Mouse (Mus musculus) layer of hippocampus, postnatal 36 days (tissue): ENCODE measurements around the gene Aqp9. TPM values are rescaled to one million over a fixed set of nuclear protein-coding genes. Genes with fewer than 3 reads are reported as not detected.

Experiments used
- DNase-seq, 2 experiments: peaks; one replicate each; pipeline ENCODE4 v3.0.0; 2022
- total RNA-seq, 2 experiments: library from RNA; stranded (reverse); gene quantifications; 2 replicates each; pipeline ENCODE4 v1.2.3; 2021

Aqp9 gene
- total RNA-seq, 2 experiments from 2014 or later: 2.1 to 3.4 TPM

DNA sequence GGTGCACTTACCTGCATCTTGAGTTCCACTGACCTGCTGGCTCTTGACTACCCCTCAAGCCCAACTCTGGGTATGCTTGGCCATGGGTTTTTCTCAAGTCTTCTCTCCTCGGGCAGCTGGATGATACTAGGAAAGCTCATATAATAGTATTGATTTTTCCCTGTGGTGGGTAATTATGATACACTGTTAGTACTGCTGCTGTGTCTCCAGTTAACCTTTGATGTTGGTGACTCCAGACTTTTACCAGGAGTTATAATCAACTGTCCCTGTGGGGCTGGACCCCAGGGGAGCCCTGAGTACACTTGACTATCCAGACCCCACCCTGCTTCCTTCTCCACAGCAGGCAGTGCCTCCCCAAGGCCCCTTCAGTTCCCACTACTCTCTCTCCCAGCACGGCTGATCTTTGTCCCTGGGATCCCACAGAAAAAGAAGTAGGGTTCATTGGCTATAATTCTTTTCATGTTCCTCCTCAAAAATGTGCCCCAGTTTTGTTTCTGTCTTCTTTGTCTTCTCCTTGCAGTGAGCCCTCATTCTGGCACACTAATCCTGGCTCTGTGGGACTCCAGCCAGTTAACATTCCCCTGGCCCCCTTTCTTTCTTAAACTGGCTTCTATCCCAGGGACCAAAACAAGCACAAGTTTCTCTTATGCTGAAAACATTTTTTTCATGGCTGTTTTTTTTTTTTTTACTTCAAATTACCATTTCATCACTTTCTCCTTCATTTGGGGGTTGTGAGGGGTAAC is 838 bp downstream of the Aqp9 start:
- DNase-seq: no peak

GRCm38 (mm10) chr9:71166871-71167465 is 1.5 kb downstream of the Aqp9 start:
- no peak for DNase-seq

GRCm38 (mm10) chr9:71166019-71166705 is 2.3 kb downstream of the Aqp9 start:
- no peak for DNase-seq

- no peak for DNase-seq
Measured at GRCm38 (mm10) chr9:71165510-71165909, 3.0 kb downstream of the Aqp9 start.

DNA sequence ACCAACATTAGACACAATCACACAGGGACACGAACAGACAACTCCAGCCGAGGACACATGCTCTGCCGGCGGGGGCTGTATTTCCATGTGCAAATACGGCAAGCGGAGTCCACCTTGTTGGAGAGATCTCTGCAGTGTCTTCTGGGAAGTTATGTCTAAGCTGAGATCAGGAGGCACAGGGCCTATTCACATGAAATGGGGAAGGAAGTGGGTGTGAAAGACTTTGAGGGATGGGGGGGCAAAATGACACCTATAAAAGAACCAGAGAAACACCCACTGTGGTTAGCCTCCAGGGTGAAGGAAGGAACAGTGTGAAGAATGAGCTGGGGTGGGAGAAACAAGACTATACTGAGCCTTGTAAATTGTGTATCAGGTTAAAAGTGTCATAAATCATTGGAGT is 3.4 kb downstream of the Aqp9 start:
- DNase-seq: no peak

DNA sequence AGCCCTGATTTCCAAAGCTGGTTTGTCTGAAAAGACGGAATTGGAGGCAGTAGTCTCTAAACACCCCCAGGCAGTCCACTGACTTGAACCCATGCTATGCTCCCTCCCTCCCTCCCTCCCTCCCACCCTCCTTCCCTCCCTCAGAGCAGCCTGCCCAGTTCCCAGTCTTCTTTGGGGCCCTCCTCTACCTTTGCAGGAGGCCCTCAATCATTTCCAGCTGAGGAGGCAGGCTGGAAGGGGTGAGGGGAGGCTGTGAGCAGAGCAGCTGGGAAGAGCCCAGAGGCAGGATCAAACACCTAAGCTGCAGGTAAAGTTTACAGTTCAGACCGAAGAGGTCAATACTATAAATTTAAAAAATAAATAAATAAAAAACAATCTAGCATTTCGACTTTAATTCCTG is 4.1 kb downstream of the Aqp9 start:
- DNase-seq: no peak

GRCm38 (mm10) chr9:71162858-71163740 is 5.4 kb downstream of the Aqp9 start:
- no peak for DNase-seq

GRCm38 (mm10) chr9:71162131-71162857 is 6.2 kb downstream of the Aqp9 start:
- no peak for DNase-seq

DNA sequence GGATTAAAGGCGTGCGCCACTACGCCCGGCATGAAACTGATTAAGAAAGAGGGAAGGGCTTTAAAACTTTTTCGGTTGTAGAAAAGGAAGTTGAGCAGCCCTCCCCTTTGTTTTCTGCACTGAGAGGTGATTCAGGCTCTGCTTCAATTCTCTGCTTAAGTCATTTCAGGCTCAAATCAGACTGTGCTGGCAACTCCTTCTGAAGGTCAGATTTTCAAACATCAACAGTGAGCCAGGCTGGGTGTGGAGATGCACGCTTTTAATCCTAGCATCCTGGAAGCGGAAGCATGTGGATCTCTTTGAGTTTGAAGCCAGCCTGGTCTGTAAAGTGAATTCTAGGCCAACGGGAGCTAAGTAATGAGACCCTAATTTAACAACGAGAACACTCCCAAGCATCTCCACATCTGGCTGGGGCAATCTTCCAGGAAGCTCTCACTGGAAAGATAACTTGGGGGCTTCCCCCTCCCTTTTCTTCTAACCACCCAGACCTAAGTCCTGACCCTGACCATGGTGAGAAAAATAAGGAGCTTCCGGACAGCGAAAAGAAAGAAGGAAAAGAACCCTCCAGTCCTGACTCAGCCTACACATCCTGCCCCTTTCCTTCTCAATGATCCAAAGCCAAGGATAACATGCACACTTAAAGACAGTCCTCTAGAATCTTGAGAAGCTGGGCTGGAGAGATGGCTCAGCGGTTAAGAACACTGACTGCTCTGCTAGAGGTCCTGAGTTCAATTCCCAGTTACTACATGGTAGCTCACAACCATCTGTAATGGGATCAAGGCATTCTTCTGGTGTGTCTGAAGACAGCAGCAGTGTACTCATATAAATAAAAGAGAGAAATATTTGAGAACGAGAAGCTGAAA is 7.4 kb downstream of the Aqp9 start:
- DNase-seq: no peak

GRCm38 (mm10) chr9:71159686-71160085 is 8.8 kb downstream of the Aqp9 start:
- no peak for DNase-seq

- DNase-seq: no peak
Measured at GRCm38 (mm10) chr9:71159060-71159626, 9.3 kb downstream of the Aqp9 start.

DNA sequence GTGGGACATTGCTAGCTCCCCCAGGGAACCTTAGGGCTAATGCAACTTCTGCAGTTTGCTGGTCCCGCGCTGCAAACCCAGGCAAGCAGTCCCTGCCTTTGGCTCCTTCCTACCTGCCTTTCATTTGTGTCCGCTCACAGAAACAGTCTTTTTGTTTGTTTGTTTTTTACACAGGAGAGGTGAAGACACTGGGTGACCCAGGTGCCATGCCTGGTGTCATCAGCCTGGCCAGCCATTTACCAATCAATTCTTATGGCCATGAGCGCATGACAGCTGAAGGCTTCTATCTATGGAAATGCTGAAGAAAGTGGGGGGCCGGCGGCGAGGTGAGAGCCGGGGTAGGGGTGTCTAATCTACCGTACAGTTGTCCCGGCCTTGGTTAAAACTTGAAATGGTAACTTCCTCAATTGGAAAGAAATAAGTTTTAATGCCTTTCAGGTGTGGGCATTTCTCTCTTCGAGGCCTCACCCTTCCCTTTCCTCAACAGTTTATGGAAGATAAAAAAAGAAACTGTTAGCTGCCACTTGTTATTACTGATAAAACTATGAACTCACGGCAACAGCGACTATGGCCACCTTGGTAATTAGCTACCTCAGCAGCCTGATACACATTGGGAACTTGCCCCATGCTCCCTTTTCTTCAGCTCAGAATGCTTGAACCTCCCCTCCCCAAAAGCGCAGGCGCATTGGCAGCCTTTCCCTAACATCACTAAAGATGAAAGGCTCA is 10.4 kb downstream of the Aqp9 start:
- DNase-seq: no peak

DNA sequence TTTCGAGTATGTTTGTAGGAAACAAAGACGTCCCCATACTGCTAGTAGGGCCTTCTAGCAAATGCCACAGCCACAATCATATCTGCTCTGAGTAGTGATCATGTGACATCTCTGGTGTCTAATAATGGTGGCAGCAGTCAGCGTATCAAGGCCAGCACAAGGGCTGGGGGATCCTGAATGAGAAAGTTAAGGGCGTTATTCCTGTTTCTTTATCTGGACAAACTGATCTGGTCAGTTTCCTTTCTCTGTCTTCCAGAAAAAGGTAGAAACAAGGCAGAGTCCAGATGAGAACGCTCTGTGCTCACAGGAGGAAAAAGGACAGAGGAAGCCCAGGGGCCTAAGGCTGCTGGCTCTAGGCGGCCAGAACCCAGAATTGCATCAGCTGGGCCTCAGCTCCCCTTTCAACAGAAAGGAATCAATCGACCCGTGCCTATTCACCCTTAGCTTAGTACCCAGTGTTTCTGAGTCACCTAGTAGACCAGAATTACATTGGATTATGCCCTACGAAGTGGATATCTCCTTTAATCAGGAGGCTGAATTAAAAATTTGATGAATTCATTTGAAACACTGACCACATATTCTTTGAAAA is 11.9 kb downstream of the Aqp9 start:
- no peak for DNase-seq

GRCm38 (mm10) chr9:71155399-71156005 is 13.0 kb downstream of the Aqp9 start:
- DNase-seq: no peak

- no peak for DNase-seq
Measured at GRCm38 (mm10) chr9:71151386-71151785, 17.1 kb downstream of the Aqp9 start.

GRCm38 (mm10) chr9:71150175-71150574 is 18.3 kb downstream of the Aqp9 start:
- no peak for DNase-seq

- DNase-seq: no peak
Measured at GRCm38 (mm10) chr9:71148890-71149289, 19.6 kb downstream of the Aqp9 start.

DNA sequence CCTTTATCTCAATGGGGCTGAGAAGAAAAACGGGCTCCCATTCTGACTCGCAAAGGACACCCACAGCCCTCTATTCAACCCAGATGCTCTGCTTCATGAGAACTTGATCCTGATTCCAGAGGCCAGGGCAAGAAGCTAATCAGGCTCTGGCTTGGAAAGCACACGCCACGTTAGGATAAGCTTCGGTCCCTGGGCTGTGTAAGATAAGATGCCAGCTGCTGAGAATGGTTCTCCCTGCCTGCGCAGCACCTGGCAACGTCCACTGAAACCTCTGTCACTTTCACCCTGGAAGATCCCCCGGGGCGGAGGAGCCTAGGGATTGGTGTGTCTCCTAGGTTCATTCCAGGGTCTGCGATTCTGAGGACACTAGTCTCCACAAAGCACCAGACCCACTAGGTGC is 22.3 kb downstream of the Aqp9 start:
- DNase-seq: no peak

- no peak for DNase-seq
Measured at GRCm38 (mm10) chr9:71140205-71140604, 28.3 kb downstream of the Aqp9 start.
